Mouse (Mus musculus) urinary bladder, postnatal 25 days (tissue): Measurements from ENCODE around the gene Pou4f1.
A peak's percentile ranks its signal among the peaks of the same experiment; 100 is the strongest.

Experiments
- DNase-seq: peaks from one replicate; pipeline ENCODE4 v3.0.0; 2022; ENCODE audit warnings: low spot score

The Pou4f1 gene

GRCm38 (mm10) chr14:104456976-104457375, 10.8 kb downstream of the Pou4f1 start:
- DNase-seq = no peak

- DNase-seq = peak; percentile 61
Observed at GRCm38 (mm10) chr14:104453824-104454223, 14.0 kb downstream of the Pou4f1 start.

- no peak for DNase-seq
Observed at GRCm38 (mm10) chr14:104434293-104434692, 33.5 kb downstream of the Pou4f1 start.

- DNase-seq = no peak
Observed at GRCm38 (mm10) chr14:104430819-104431218, 37.0 kb downstream of the Pou4f1 start.

GRCm38 (mm10) chr14:104423688-104424470, 43.9 kb downstream of the Pou4f1 start:
- no peak for DNase-seq
